ENCODE assay signal across 32 mouse cellular contexts in genomic region chr2:61161336-61161735, GRCm38 (mm10).
"Had no signal": no experiment of that assay in that cellular context is flagged by ENCODE, and none has a peak within 500 bp of the region (broad histone marks: within the 10 kb centered on the region; RNA-seq: fewer than 3 reads in every experiment).

No protein-coding gene starts in this region.

- H3K9ac ChIP-seq: limb, embryonic 12.5 days; limb, embryonic 13.5 days; limb, embryonic 15.5 days; liver, embryonic 12.5 days; liver, embryonic 13.5 days; liver, embryonic 14.5 days; liver, embryonic 15.5 days; liver, postnatal 0 days; lung, embryonic 14.5 days; lung, embryonic 15.5 days; midbrain, embryonic 12.5 days; midbrain, embryonic 13.5 days; midbrain, embryonic 15.5 days; neural tube, embryonic 12.5 days; neural tube, embryonic 13.5 days had no signal

- H3K27ac ChIP-seq: limb, embryonic 10.5 days; limb, embryonic 12.5 days; limb, embryonic 13.5 days; limb, embryonic 15.5 days; liver, embryonic 12.5 days; liver, embryonic 13.5 days; liver, embryonic 14.5 days; liver, embryonic 15.5 days; lung, embryonic 15.5 days; macrophage; midbrain, embryonic 10.5 days; midbrain, embryonic 12.5 days; midbrain, embryonic 13.5 days; midbrain, embryonic 15.5 days; neural tube, embryonic 12.5 days; neural tube, embryonic 13.5 days had no signal

- H3K4me2 ChIP-seq: limb, embryonic 12.5 days; limb, embryonic 13.5 days; limb, embryonic 15.5 days; liver, embryonic 11.5 days; liver, embryonic 12.5 days; liver, embryonic 13.5 days; liver, embryonic 15.5 days; lung, embryonic 14.5 days; lung, embryonic 15.5 days; midbrain, embryonic 11.5 days; midbrain, embryonic 12.5 days; midbrain, embryonic 13.5 days; midbrain, embryonic 15.5 days; neural tube, embryonic 12.5 days; neural tube, embryonic 13.5 days had no signal

- H3K27me3 ChIP-seq: limb, embryonic 12.5 days; limb, embryonic 13.5 days; limb, embryonic 15.5 days; liver, embryonic 12.5 days; liver, embryonic 13.5 days; liver, embryonic 15.5 days; lung, embryonic 15.5 days; midbrain, embryonic 12.5 days; midbrain, embryonic 13.5 days; midbrain, embryonic 15.5 days; neural tube, embryonic 12.5 days; neural tube, embryonic 13.5 days had no signal

- H3K36me3 ChIP-seq: limb, embryonic 10.5 days; limb, embryonic 12.5 days; limb, embryonic 13.5 days; limb, embryonic 15.5 days; liver, embryonic 12.5 days; liver, embryonic 13.5 days; liver, embryonic 15.5 days; lung, embryonic 15.5 days; midbrain, embryonic 10.5 days; midbrain, embryonic 12.5 days; midbrain, embryonic 13.5 days; midbrain, embryonic 15.5 days; neural tube, embryonic 12.5 days; neural tube, embryonic 13.5 days had no signal

- H3K9me3 ChIP-seq: limb, embryonic 10.5 days; limb, embryonic 12.5 days; limb, embryonic 15.5 days; liver, embryonic 12.5 days; liver, embryonic 13.5 days; liver, embryonic 15.5 days; lung, embryonic 15.5 days; midbrain, embryonic 10.5 days; midbrain, embryonic 12.5 days; midbrain, embryonic 13.5 days; midbrain, embryonic 15.5 days; neural tube, embryonic 12.5 days; neural tube, embryonic 13.5 days had no signal

- ATAC-seq: liver, embryonic 12.5 days; liver, postnatal 0 days; lung, postnatal 0 days; midbrain, embryonic 13.5 days; midbrain, embryonic 15.5 days; midbrain, embryonic 16.5 days had no signal

- H3K4me3 ChIP-seq: limb, embryonic 10.5 days; limb, embryonic 12.5 days; limb, embryonic 13.5 days; limb, embryonic 15.5 days; liver, embryonic 12.5 days; liver, embryonic 13.5 days; liver, embryonic 15.5 days; lung, embryonic 15.5 days; megakaryocyte, embryonic 14.5 days; midbrain, embryonic 10.5 days; midbrain, embryonic 12.5 days; midbrain, embryonic 13.5 days; midbrain, embryonic 15.5 days; myocyte; neural tube, embryonic 12.5 days; neural tube, embryonic 13.5 days had no signal

- DNase-seq: left cerebral cortex, postnatal 4 days; liver; liver, embryonic 13.5 days; liver, postnatal 0 days; lung, adult 18-20 months; lung, adult 2 months; lung, embryonic 14.5 days; lung, postnatal 10 days; lung, postnatal 36 days; lung, postnatal 4 days; midbrain, embryonic 14.5 days had no signal

- H3K4me1 ChIP-seq: limb, embryonic 12.5 days; limb, embryonic 15.5 days; liver, embryonic 12.5 days; liver, embryonic 13.5 days; liver, embryonic 15.5 days; lung, embryonic 15.5 days; midbrain, embryonic 12.5 days; midbrain, embryonic 13.5 days; midbrain, embryonic 15.5 days; neural tube, embryonic 12.5 days; neural tube, embryonic 13.5 days had no signal
